Mouse (Mus musculus) spleen, adult 2 months (tissue): ENCODE measurements around the gene Cep104. TPM values are rescaled to one million over a fixed set of nuclear protein-coding genes. Genes with fewer than 3 reads are reported as not detected.

Source experiments
- DNase-seq, 2 experiments: peaks; one replicate each; pipeline versions ENCODE4 v3.0.0 to v3.0.0-alpha.2; 2012 to 2021; ENCODE audit warnings: low spot score in 2 of 2, low read depth in 1 of 2
- H3K27ac ChIP-seq: fragments of 200-500 bp; 2 replicates; pipeline ENCODE4 v1.5.1; 2012; ENCODE audit warnings: low read length, inconsistent platforms; ENCODE audit not compliant: insufficient read depth
- H3K27me3 ChIP-seq: fragments of 200-500 bp; 2 replicates; pipeline ENCODE4 v1.6.1; 2012; ENCODE audit warnings: mild to moderate bottlenecking, moderate library complexity, low read length, inconsistent platforms; ENCODE audit not compliant: control insufficient read depth, insufficient read depth
- H3K36me3 ChIP-seq: fragments of 200-500 bp; 2 replicates; pipeline ENCODE4 v1.6.1; 2012; ENCODE audit warnings: mild to moderate bottlenecking, low read length, inconsistent platforms; ENCODE audit not compliant: control insufficient read depth, insufficient read depth
- H3K4me1 ChIP-seq: fragments of 200-500 bp; 2 replicates; pipeline ENCODE4 v1.6.1; 2011; ENCODE audit warnings: inconsistent platforms; ENCODE audit not compliant: control insufficient read depth, insufficient read depth, insufficient read length
- H3K4me3 ChIP-seq: fragments of 200-500 bp; 2 replicates; pipeline ENCODE4 v1.5.1; 2011; ENCODE audit warnings: mild to moderate bottlenecking, inconsistent platforms; ENCODE audit not compliant: insufficient read depth, insufficient read length; ENCODE audit errors: extremely low read depth
- CTCF ChIP-seq: fragments of 200-500 bp; IDR thresholded peaks from 2 replicates; pipeline ENCODE4 v1.5.1; 2011; ENCODE audit warnings: mild to moderate bottlenecking, inconsistent platforms; ENCODE audit not compliant: insufficient read depth, insufficient read length, insufficient replicate concordance; ENCODE audit errors: extremely low read depth
- POLR2A ChIP-seq: fragments of 200-500 bp; IDR thresholded peaks from 2 replicates; pipeline ENCODE4 v1.6.1; 2011; ENCODE audit warnings: low read depth, low read length, inconsistent platforms
- WGBS: fragments of 180-500 bp; shearing (Covaris S2); methylation state at CpG from one replicate; pipeline ENCODE4 v1.1.7; 2018; 5-methylcytosine and 5-hydroxymethylcytosine counted together
- polyA plus RNA-seq: library from polyadenylated mRNA; depleted of rRNA; stranded (reverse); fragments of >200 nt; gene quantifications from 2 replicates; pipeline ENCODE4 v1.2.3, GENCODE M21; 2012

Gene Cep104
- polyA plus RNA-seq, 1 experiment, result 8.6 TPM

- WGBS, result 33% methylated on average over 8 of the region's 8 CpGs
- no peak for DNase-seq
- Histone ChIP-seq H3K4me3 (0 out of 2 replicates have a peak overlapping the region, but pooled peaks have one; percentile 3), H3K4me1 (no peaks in the 10 kb centered on the region; the same call in 1 of the 2 replicates), H3K27ac (peak overlapping the region; percentile 36), H3K27me3 (peaks cover 2% of the 10 kb centered on the region; the same call in 1 of the 2 replicates), H3K36me3 (peaks cover 11% of the 10 kb centered on the region)
- no peak for TF ChIP-seq CTCF
Observed at GRCm38 (mm10) chr4:154023754-154024601, 49.0 kb downstream of the Cep104 start.

GRCm38 (mm10) chr4:154024729-154025521, 49.9 kb downstream of the Cep104 start:
- 52% methylated on average over 17 of the region's 17 CpGs for WGBS

GRCm38 (mm10) chr4:154025641-154026440, 50.8 kb downstream of the Cep104 start, which contains the start of gene Smim1:
TSS of gene Smim1 (minus strand) at chr4:154026230.
- Histone ChIP-seq H3K4me3 (peak within 1 kb of the TSS; percentile 47; the same call in 1 of the 2 replicates), H3K36me3 (peaks cover 7% of the 10 kb centered on the region), H3K4me1 (no peaks in the 10 kb centered on the region; the same call in 1 of the 2 replicates), H3K27me3 (peaks cover 2% of the 10 kb centered on the region; the same call in 1 of the 2 replicates), H3K27ac (peak within 1 kb of the TSS; percentile 33)
- WGBS, result 9% methylated on average over 33 of the region's 33 CpGs
- TF ChIP-seq CTCF (peak; percentile 5; the same call in 1 of the 2 replicates), POLR2A (no peak)
- peak in 1 of 2 experiments; percentile 23 for DNase-seq

More at GRCm38 (mm10) chr4:154024729-154025521, 49.9 kb downstream of the Cep104 start:
- peaks cover 2% of the 10 kb centered on the region; the same call in 1 of the 2 replicates for H3K27me3 ChIP-seq
- H3K4me3 ChIP-seq, result peak overlapping the region; percentile 47; the same call in 1 of the 2 replicates
- TF ChIP-seq POLR2A, result no peak
- no peak for TF ChIP-seq CTCF
- peak overlapping the region; percentile 36 for H3K27ac ChIP-seq
- no peaks in the 10 kb centered on the region; the same call in 1 of the 2 replicates for H3K4me1 ChIP-seq
- H3K36me3 ChIP-seq, result peaks cover 7% of the 10 kb centered on the region
- no peak for DNase-seq

- Histone ChIP-seq H3K36me3 (peaks cover 7% of the 10 kb centered on the region), H3K27ac (no peak overlapping the region), H3K27me3 (peaks cover 2% of the 10 kb centered on the region; the same call in 1 of the 2 replicates), H3K4me3 (peak overlapping the region; percentile 47; the same call in 1 of the 2 replicates), H3K4me1 (no peaks in the 10 kb centered on the region; the same call in 1 of the 2 replicates)
- 42% methylated on average over 2 of the region's 2 CpGs for WGBS
- TF ChIP-seq POLR2A (no peak), CTCF (no peak)
- DNase-seq, result no peak
Observed at GRCm38 (mm10) chr4:154026441-154026761, 51.4 kb downstream of the Cep104 start.

- TF ChIP-seq POLR2A, result no peak
- no peak for TF ChIP-seq CTCF
- H3K27me3 ChIP-seq, result peaks cover 2% of the 10 kb centered on the region; the same call in 1 of the 2 replicates
- no peak overlapping the region for H3K27ac ChIP-seq
- no peaks in the 10 kb centered on the region for H3K36me3 ChIP-seq
- no peaks in the 10 kb centered on the region; the same call in 1 of the 2 replicates for H3K4me1 ChIP-seq
- no peak overlapping the region for H3K4me3 ChIP-seq
- DNase-seq, result no peak
- 81% methylated on average over 7 of the region's 7 CpGs for WGBS
Observed at GRCm38 (mm10) chr4:154028066-154028465, 53.1 kb downstream of the Cep104 start.

- H3K4me3 ChIP-seq, result no peak overlapping the region
- H3K4me1 ChIP-seq, result no peaks in the 10 kb centered on the region; the same call in 1 of the 2 replicates
- no peaks in the 10 kb centered on the region for H3K36me3 ChIP-seq
- no peak for DNase-seq
- H3K27ac ChIP-seq, result no peak overlapping the region
- H3K27me3 ChIP-seq, result peaks cover 2% of the 10 kb centered on the region; the same call in 1 of the 2 replicates
- TF ChIP-seq CTCF, result no peak
Observed at GRCm38 (mm10) chr4:154028646-154029045, 53.7 kb downstream of the Cep104 start.
